Mouse (Mus musculus) large intestine, adult 2 months (tissue): ENCODE data around the gene Nol11. TPM values are rescaled to one million over a fixed set of nuclear protein-coding genes. Genes with fewer than 3 reads are reported as not detected.
"Not testable (repeated sequence)": the region's sequence is repeated elsewhere in the genome, so short reads cannot be mapped to it uniquely, and the experiment has no call there.

Experiments used
- DNase-seq: peaks from one replicate; pipeline ENCODE4 v3.0.0-alpha.2; 2012; ENCODE audit warnings: low read depth, low spot score
- WGBS: fragments of 180-500 bp; shearing (Covaris S2); methylation state at CpG from one replicate; pipeline ENCODE4 v1.1.7; 2018; 5-methylcytosine and 5-hydroxymethylcytosine counted together
- polyA plus RNA-seq: library from polyadenylated mRNA; depleted of rRNA; stranded (reverse); fragments of >200 nt; gene quantifications from 2 replicates; pipeline ENCODE4 v1.2.3, GENCODE M21; 2012

The Nol11 gene
- polyA plus RNA-seq, 1 experiment, result 6.1 TPM

- WGBS, result 70% methylated on average over 1 of the region's 1 CpGs
- no peak for DNase-seq
Observed at GRCm38 (mm10) chr11:107159034-107159433, 30.1 kb downstream of the Nol11 start.

- 31% methylated on average over 5 of the region's 5 CpGs for WGBS
- DNase-seq, result no peak
Observed at GRCm38 (mm10) chr11:107156977-107157642, 32.1 kb downstream of the Nol11 start.

GRCm38 (mm10) chr11:107155292-107155691, 33.9 kb downstream of the Nol11 start:
- 85% methylated on average over 5 of the region's 5 CpGs for WGBS
- no peak for DNase-seq

GRCm38 (mm10) chr11:107154431-107154830, 34.8 kb downstream of the Nol11 start:
- no peak for DNase-seq
- 89% methylated on average over 7 of the region's 7 CpGs for WGBS

GRCm38 (mm10) chr11:107153645-107154044, 35.5 kb downstream of the Nol11 start:
- no peak for DNase-seq
- 43% methylated on average over 5 of the region's 5 CpGs for WGBS

GRCm38 (mm10) chr11:107151809-107152208, 37.4 kb downstream of the Nol11 start:
- DNase-seq, result no peak
- 75% methylated on average over 7 of the region's 7 CpGs for WGBS

- not testable (repeated sequence) for DNase-seq
- 91% methylated on average over 11 of the region's 11 CpGs for WGBS
Observed at GRCm38 (mm10) chr11:107143956-107144355, 45.2 kb downstream of the Nol11 start.

GRCm38 (mm10) chr11:107142382-107142781, 46.8 kb downstream of the Nol11 start:
- DNase-seq, result no peak
- WGBS, result 67% methylated on average over 2 of the region's 2 CpGs

- DNase-seq, result no peak
- 38% methylated on average over 6 of the region's 6 CpGs for WGBS
Observed at GRCm38 (mm10) chr11:107140756-107141155, 48.4 kb downstream of the Nol11 start.

- DNase-seq, result no peak
- 68% methylated on average over 3 of the region's 3 CpGs for WGBS
Observed at GRCm38 (mm10) chr11:107138633-107139032, 50.5 kb downstream of the Nol11 start.

- DNase-seq, result no peak
- WGBS, result 99% methylated on average over 6 of the region's 6 CpGs
Observed at GRCm38 (mm10) chr11:107137593-107137992, 51.6 kb downstream of the Nol11 start.

- not testable (repeated sequence) for DNase-seq
Observed at GRCm38 (mm10) chr11:107136458-107136857, 52.7 kb downstream of the Nol11 start.

GRCm38 (mm10) chr11:107135741-107136140, 53.4 kb downstream of the Nol11 start:
- DNase-seq, result no peak
- 36% methylated on average over 3 of the region's 3 CpGs for WGBS

More at GRCm38 (mm10) chr11:107136458-107136857, 52.7 kb downstream of the Nol11 start:
- WGBS, result 90% methylated on average over 10 of the region's 10 CpGs

GRCm38 (mm10) chr11:107132426-107132825, 56.8 kb downstream of the Nol11 start:
- no peak for DNase-seq
- WGBS, result 1% methylated on average over 16 of the region's 16 CpGs

GRCm38 (mm10) chr11:107131749-107132421, 57.3 kb downstream of the Nol11 start, which contains the start of gene Bptf:
Bptf (minus strand) TSS chr11:107132127.
- DNase-seq, result no peak
- under 1% methylated on average over 55 of the region's 94 CpGs for WGBS

- DNase-seq, result no peak
- under 1% methylated on average over 64 of the region's 65 CpGs for WGBS
Observed at GRCm38 (mm10) chr11:107130879-107131748, 58.1 kb downstream of the Nol11 start.

GRCm38 (mm10) chr11:107130221-107130788, 58.9 kb downstream of the Nol11 start:
- under 1% methylated on average over 18 of the region's 18 CpGs for WGBS
- DNase-seq, result no peak

- DNase-seq, result no peak
- WGBS, result 3% methylated on average over 2 of the region's 2 CpGs
Observed at GRCm38 (mm10) chr11:107129641-107130040, 59.5 kb downstream of the Nol11 start.

GRCm38 (mm10) chr11:107126716-107127115, 62.5 kb downstream of the Nol11 start:
- not testable (repeated sequence) for DNase-seq
- 97% methylated on average over 2 of the region's 2 CpGs for WGBS

GRCm38 (mm10) chr11:107125011-107125410, 64.2 kb downstream of the Nol11 start:
- 58% methylated on average over 4 of the region's 4 CpGs for WGBS
- no peak for DNase-seq
